Mouse (Mus musculus) kidney, adult 18-20 months (tissue): Measurements from ENCODE around the gene Fto.
A peak's percentile ranks its signal among the peaks of the same experiment; 100 is the strongest.

Experiments
- DNase-seq: peaks from one replicate; pipeline ENCODE4 v3.0.0; 2021

Gene Fto

DNA sequence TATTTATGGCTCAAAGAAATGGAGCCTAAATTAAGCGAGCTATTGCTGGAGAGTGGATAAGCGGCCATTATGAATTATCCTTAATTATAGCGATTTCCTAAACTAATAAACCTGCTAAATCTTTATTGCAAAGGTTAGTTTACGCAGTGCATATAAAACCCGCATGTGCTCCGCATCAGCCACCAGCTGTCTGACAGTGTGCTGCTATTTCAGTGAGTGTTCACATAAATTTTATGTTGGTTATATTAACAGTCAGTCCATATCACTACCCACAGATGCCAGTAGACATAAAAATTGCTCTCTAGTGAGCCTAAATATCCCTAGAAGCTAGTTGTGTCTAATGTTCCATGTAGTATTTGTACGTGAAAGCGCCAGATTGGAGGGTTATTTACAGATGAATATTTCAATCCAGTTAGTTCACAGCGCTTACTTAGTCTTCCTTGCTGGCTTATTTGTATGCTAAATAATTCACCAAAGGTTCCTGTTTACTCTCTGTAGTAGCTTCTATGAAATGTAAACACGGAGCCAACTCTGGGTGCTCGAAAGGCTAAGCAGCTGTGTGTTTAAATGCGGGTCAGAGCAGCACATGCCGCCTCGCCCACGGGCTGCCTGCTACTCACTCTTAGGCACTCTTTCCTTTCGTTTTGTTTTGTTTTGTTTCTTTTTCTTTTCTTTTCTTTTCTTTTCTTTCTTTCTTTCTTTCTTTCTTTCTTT lies 317.2 kb downstream of the Fto start:
- DNase-seq = no peak

- DNase-seq = no peak
Measured at GRCm38 (mm10) chr8:91632411-91632810, 319.1 kb downstream of the Fto start.

GRCm38 (mm10) chr8:91635406-91635805 lies 322.1 kb downstream of the Fto start:
- DNase-seq = no peak

GRCm38 (mm10) chr8:91636887-91637286 lies 323.6 kb downstream of the Fto start:
- DNase-seq = no peak

DNA sequence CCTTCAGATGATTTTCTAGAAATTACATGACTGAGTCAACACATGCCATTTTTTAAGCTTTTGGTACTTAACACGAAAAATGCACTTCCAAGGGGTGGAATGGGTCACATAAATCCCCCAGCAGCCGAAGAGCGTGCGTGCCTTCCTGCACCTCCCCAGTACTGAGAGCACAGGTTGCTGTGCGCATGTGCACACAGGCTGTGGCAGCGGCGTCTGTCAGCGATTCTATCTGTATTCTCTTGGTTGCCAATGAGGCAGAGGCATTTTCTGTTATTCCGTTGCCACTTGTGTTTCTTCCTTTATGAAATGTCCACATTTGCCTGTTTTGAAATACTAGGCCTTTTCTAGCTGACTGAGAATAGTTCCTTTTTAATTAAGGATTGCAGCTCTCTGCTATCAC lies 324.4 kb downstream of the Fto start:
- DNase-seq = no peak

DNA sequence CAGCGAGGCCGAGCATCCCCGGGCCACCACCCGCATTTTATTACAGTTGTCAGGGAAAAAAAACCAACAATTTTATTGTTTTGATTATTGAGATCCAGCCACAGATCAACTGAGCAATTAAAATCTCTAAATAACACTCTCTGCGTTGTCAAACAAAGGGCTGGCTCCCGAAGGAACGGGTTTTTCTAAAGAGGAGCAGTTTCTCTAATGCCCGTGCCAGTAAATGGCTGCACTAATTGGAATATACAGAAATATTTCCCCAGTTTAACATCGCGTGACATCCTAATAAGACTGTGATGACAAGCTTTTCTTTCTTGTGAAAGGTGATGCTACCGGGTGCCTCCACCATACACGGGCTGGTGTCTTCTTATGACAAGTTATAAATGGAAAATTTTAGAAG lies 324.9 kb downstream of the Fto start:
- DNase-seq = no peak

- DNase-seq = peak; percentile 22
Measured at GRCm38 (mm10) chr8:91640471-91640870, 327.1 kb downstream of the Fto start.

DNA sequence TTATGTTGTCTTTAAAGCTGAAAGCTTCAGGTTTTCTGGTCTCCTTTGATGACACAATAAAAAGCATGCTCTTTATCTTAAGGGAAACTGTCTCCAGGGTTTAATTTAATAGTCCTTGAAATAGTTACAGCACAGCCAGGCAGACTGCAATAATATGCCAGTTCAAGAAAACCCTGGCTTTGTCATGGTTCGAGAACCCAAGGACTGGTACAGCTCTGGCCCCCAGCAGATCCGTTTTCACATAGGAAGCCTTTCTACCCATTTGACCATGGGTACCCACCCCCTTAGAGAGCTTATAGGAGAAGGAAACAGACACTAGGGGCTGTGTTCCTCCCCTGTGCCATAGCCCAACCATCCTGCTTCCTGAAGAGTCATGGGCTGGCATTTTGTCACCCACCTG lies 332.2 kb downstream of the Fto start:
- no peak for DNase-seq

DNA sequence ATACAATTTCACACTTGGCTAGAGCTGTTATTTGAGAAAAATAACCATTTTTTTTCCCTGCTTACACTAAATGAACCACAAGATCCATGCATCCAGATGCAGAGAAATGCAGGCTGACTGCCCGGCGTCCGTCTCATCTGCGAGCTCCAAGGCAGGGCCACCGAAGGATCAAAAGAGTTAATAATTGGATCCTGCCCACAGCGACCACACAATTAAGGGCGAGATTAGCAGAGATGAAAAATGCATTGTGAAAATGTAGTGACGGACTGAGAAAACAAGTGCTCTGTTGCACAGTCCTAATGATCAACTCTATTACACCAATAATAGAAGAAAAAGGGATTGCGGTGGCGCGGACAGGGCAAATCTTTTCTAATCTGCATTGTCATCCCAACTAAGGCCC lies 334.6 kb downstream of the Fto start:
- no peak for DNase-seq

DNA sequence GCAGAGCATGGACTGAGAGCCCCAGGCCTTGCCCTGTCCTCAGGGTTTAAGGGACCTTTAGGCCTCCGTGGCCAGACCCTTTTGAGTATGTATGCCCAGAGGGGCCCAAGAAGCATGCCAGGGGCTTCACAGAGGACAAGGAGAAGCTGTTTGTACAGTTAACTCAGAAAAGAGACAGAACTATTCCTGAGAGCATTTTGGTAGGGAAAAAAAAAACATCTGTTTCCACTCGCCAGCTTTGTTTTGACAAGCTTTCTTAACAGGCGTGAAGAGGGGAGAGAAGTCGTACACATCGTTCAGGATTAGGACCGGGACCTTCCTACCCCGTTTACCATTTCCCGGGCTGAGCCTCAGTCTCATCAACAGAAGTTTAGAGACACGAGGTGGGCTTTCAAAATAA lies 335.5 kb downstream of the Fto start:
- DNase-seq = no peak

- no peak for DNase-seq
Measured at GRCm38 (mm10) chr8:91653561-91653960, 340.2 kb downstream of the Fto start.

GRCm38 (mm10) chr8:91657381-91657780 lies 344.1 kb downstream of the Fto start:
- peak; percentile 19 for DNase-seq

DNA sequence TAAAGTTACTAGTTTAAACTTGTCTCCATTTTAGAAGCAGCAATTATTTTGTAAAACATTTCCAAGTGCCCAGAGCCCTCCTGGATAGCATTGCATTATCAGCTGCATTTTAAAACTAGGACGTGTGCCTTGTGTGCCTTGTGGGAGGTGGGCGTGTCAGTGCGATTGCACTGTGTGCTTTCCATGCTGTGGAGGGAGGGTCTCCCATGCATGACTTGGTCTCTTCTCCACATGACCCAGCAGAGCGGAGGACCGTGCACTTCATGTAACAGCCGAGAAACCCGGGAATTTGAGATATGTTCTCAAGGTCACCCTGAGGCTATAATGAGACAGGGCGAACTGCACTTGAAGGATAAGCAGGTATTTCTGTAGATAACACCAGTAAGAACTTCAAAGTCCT lies 347.6 kb downstream of the Fto start:
- no peak for DNase-seq

- DNase-seq = no peak
Measured at GRCm38 (mm10) chr8:91669461-91670071, 356.2 kb downstream of the Fto start.

GRCm38 (mm10) chr8:91676928-91677327 lies 363.6 kb downstream of the Fto start:
- DNase-seq = no peak

DNA sequence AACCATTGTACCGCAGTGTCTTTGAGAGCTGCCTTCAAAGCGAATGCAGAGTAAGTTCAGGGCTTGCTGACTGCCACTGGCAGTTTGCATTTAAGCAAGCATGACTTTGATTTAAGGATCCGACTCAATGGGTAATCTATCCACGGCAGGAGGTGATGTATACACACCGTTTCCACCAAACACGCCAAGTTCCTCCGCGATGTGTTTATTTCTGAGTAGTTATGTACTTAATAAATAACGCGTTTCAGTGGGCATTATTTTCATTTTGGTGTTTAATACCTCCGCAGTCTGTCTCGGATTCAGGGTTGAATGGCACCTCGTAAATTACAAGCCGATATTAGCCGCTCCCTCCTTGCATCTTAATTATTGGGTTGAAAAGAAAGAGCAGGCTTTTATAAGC lies 366.1 kb downstream of the Fto start:
- no peak for DNase-seq

DNA sequence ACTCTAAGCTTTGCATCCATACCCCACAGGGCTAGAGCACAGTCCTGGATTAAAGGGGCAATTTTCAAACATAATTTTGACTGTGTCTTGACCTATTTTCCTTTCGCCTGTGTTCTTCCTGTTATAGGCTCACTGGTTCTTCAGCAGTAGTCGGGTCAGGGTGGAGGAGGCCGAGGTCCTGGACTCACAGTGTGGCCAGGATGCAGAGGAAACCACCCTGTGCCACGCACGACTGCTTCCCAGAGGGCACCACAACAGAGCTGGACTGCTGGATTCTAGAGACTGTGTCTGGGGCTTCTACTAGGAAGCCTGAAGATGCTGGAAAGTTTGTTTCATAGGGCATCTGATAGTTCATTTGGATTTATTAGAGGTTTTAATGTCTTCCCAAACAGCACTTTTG lies 366.8 kb downstream of the Fto start:
- no peak for DNase-seq

DNA sequence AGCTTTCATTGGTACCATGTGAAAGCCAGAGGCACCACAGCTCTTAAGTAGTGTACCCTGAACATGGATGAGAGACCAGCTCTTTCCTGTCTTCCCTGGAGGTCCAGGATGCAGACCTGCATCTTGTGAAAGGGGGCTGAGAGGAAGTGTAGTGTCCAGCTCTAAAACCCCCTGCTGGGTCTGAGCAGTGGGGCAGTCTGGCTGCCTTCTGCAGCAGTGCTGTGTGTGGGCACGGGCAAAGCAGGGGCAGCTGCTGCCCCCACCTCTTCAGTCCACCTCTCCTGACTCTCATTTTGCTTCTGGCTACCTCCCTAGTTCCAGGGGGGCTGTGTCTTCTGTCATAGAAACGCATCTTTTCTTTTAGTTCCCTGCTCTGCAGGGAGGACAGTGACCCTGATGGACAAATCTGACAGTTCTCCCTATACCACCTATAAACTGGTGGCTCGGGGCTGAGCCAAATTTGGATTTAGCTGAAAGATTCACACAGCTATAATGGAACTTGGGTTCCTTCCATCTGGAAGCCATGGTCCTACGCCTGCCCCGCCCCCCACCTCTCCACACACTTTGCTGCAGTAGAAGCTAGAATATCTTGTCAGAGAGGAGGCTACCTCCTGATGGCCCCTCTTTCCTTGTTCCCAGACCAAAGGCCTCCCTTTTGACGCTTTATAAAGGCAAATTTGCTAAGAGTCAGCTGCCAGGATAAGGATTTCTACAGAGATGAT lies 371.4 kb downstream of the Fto start:
- no peak for DNase-seq

DNA sequence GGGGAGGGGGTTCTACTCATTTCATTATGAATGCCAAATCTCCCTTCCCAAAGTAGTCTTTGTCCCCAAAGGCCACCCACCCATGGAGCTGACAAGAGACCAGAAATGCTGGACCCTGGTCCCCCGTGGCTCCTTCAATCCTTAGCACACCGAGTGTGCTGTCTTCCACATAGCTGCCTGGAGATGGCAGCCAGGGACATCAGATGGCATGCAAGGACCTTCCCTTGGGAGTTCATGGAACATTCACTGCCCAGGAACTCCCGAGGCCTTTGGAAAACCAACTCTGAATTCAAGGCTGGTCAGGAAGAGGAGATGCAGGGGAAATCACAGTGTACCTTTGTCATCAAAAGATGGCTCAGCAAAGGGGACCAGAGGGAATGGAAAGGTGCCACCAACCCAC lies 372.1 kb downstream of the Fto start:
- DNase-seq = no peak

- DNase-seq = no peak
Measured at GRCm38 (mm10) chr8:91692056-91692721, 378.9 kb downstream of the Fto start.

- DNase-seq = no peak
Measured at GRCm38 (mm10) chr8:91706533-91706932, 393.2 kb downstream of the Fto start.

DNA sequence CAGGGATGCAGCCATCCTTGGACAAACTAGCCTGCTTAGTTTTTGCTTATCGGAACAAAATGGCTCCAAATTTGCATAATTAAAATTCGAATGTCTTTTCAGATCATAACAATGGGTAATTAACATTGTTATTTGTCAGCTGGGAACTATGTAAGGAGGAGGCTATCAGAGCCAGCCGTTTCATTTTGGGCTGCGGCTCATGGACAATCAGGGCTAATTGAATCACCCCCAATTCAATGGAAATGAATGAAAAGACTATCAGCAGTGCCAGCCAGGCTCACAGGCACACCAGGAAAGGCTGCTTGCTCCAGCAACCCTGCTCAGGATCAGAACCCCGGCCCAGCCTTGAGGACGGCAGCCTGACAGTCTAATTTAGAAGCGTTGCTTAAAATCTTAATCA lies 395.3 kb downstream of the Fto start:
- no peak for DNase-seq

- no peak for DNase-seq
Measured at GRCm38 (mm10) chr8:91709768-91710167, 396.4 kb downstream of the Fto start.

DNA sequence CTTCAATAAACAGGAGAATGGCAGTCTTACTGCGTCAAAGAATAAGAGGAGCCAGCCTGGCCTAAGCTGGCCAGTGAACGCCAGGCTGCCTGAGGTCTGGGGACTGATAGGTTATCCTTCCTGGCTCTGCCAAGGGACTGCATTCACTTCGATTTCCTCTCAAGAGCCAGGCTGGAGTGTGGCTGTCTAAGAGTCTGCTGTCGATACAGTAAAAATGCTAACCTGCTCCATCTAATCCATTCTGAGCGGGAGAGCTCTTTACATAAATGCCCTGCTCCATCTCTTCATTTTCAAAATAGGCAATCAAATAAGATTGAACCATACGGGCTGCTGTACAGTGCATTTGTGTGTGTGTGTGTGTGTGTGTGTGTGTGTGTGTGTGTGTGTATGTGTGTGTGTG lies 397.9 kb downstream of the Fto start:
- no peak for DNase-seq
